Mouse (Mus musculus) embryo, embryonic 11 days (tissue): Measurements from ENCODE around the gene Sgsm1.

Experiments used
- DNase-seq: peaks from one replicate; pipeline ENCODE4 v3.0.0-alpha.2; 2015

Sgsm1 gene

DNA sequence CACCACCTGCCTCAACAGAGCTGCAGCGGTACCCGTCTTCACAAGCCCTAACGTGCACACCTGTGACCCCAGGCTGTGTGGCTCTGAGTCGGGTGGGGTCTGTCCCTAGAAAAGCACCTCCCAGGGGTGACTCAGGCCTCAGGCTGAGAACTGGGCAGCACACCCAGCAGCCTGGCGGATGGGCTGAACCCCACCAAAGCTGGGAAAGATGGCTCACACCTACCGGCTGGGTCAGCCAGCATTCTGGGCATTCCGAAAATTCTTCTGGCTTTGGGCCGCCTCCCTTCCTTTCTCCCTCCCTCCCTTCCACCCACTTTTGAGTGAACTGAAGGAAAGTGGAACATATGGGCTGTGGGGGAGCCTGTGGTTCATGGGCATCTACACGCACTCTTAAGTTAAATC, 95.0 kb downstream of the Sgsm1 start:
- DNase-seq: no peak

DNA sequence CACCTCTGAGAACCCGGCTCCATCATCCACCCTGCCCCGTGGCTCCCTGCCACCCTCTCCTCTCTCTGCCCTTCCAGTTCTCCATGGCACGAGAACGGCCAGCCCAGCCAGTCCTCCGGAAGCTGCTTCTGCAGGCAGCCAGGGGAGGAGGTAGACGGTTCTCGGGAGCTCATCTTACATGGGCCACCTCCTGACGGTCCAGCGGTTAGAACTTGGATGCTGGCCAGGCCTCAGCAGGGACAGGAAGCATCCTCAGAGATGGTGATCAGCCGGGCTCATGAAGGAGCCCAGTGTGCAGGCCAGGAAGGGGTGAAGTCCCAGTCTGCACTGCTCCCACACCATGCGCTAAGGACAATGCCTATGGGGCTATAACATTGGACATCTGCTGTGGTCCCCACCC, 96.1 kb downstream of the Sgsm1 start:
- DNase-seq: no peak

DNA sequence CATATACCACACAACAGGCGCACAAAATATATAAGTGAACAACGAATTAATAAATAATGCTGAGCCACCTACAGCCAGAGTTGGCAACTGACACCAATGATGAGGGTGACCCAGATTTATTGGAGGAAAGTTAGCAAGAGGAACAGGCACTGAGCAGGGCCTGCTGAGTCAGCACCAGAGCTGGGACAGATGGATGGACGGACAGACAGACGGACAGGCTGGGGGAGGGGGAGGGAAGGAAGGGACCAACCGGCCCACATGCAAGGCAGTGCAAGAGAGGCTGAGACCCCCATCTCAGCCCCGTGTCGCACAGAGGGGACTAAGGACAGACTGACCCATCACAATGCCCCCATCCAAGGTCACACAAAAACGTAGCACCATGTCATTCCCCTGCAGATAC, 96.5 kb downstream of the Sgsm1 start:
- no peak for DNase-seq

DNA sequence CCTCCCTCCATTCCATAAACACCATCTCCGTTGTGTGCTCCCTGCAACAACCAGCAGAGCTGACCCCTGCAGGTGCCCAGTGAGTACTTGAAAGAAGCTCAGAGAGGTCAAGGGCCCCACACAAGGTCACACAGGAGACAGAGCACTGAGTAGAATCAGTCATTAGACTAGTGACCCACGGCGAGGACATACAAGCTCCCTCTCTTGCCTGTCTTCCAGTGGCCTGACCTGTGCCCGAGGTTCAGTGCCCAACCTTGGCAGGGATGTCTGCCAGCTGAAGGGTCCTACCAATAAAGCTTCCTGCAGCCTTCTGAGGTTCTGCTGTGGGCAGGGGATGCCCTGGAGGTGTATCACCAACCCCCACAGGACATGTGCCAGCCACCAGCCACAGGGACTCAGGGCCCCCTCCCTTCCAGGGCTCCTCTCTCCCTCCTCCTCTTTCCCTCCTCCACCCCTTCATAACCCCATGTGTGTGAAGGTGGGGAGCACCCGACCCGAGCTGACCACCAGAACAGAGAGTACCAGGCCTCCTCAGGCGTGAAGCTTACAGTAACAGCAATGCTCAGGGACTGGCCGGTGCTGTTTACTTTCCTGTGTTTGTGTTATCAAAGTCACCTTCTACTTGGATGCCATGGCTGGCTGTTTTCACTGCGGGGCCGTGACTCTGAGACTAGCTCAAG, 98.3 kb downstream of the Sgsm1 start:
- no peak for DNase-seq

DNA sequence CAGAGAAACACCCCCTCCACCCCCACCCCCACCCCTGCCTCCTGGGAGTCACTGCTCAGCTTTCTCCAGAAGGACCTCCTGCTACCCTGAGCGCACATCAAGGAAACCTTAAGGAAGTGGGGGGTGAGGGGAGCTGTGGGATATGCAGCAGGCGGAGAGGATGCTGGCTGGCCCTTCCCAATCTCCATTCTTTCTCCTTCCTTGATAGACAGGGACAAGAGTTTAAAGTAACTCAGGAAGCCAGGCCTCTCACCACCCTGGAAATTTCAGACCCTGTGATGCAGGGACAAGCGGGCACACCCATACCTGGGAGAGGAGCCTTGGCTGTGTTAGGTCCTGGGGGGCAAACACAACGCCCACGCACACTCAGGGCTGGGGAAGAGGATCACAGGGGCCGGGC, 100.3 kb downstream of the Sgsm1 start:
- no peak for DNase-seq

DNA sequence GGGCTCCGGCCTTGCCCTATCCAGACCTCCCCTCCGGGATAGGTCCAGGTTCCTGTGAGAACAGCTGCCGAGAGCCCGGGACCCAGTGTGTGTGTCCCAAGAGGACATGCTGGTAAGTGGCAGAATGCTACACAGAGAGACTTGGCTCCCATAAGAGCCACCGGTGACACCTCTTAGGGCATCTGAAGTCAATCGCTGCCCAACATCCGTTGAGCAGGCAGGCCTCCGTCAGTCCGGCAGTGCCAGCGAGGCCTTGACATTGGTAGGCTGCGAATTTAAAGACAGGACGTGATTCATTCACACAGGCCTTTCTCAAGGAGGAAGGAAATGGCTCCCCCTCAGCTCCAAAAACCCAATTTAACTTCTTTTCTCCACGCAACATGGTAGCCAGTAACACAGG, 100.7 kb downstream of the Sgsm1 start:
- no peak for DNase-seq

DNA sequence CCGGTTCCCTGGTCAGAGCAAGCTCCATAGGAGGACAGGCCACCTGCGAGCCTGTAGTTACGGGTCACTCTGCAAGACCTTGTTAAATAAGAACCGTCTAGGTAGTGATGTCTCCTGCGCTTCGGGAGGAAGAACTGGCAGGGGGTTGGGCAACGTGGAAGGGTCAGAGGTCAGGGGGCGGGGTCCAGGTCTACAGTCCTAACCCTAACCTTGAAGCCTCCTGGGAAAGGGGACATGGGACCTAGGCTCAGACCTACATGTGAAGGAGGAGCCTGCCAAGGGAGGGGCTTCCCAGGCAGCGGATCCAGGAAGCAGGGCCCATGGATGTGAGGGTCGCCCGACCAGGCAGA, 101.2 kb downstream of the Sgsm1 start:
- no peak for DNase-seq

DNA sequence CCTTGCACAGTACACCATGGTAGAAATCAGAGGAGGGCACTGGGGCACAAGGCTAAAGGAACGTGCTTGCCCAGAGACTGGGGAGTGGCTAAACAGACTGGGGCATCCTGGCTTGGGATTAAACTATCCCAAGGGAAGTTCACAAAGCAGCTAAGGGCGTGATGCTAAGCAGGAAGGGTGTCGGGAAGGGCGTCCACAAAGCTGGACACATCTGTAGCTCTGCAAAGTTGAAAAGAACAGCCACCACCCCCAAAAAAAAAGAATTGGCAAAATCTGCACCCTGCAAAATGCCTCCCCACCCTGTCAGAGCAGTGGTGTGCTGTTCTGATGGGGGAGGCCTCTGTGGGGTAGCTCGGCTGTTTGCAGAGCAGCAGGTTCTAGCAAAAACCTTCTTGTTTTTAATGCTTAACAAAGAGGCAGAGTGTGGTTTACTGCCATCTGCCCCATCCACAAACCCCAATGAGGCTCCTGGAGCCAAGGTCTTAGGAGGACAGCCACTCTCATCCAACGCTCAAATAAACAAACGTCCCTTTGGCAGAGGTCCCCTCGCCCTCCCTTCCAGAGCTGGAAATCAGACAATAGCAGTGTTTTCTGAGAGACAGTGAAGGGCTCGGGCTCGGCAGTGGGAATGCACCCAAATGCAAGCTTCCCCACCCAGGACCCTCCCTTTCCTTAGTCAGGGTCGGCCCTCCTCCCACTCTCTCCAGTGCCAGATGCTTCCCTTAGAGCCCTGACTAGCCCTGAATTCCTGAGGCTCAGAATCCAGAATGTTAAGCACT, 101.8 kb downstream of the Sgsm1 start:
- DNase-seq: peak; percentile 23

DNA sequence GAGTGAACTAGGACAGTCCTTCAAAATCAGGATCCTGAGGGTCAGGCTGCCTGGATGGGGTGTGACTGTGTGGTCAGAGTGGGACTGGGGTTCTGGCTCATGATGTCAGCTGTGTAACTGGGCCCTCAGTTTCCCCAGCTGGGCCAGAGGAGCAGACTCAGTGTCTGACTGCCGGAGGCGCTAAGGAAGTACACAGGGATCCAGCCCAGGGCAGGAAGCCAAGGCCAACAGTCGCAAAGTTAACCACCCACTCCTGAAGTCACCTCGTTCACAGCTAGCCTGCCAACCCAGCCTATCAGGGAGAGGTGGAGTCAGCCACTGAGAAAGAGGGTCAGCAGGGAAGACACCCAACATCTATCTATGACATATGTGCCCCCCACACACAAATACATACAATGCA, 102.5 kb downstream of the Sgsm1 start:
- DNase-seq: no peak

DNA sequence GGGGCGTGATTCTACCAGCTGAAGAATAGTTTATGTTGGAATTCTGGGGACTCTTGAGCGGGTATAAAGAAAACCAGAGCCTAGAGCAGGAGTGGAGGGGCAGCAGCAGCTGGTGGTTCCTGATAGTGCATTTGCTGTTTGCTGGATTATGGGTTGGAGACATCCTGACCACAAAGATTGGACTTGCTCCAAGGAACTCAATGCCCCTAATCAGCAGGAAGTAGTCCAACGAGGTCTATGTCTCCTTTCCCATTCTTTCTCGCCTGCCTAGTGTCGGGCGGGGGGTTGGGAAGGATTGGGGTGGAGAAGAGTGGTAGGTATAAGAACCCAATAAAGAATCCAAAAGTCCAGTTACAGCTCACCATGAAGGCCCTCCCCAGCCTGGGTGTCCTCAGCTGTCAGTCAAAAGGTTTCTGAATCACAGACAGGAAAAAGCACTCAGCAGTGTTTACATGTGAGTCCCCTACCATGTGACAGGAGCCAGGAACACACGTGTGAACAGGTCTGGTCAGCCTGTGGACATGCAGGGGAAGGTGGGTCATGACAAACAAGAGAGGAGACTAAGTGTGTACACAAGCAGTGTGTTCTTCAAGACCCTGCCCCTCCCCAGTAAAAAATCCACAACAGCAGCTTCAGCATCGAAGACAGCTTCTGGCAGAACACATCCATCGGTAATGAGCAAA, 103.8 kb downstream of the Sgsm1 start:
- no peak for DNase-seq

DNA sequence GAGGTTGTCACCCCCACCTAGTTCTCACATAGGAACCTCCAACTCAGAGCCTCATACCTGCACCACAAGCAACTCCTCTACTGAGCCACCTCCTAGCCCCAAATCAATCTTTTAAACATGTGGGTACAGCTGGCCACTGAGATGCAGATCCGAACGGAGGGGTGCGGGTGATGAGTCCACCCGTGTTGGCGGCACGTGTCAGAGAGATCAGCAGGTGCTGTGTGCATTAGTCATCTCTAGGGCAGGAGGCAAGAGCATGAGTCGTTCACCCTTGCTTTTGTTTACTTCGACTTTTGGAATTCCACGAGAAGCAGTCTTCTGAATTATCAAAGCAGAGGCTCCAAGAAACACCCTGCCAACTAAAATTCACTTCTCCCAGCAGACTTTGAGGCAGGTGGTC, 106.4 kb downstream of the Sgsm1 start:
- DNase-seq: no peak

DNA sequence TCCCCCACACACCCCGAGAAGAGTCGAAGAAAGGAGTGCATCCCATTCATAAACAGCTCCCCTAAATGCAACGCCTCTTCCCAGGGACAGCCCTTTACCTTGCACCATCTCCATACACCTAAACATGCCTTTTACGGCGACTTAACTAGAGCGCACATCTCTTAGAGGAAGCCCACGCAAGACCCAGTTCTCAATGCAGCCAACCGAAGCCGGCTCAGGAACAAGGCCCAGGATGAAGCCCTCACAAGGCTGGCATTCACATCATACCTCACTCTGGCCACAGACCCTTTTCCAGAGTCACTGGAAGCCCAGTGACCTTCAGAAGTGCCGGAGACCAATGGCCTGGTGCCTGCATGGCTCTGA, 110.8 kb downstream of the Sgsm1 start:
- no peak for DNase-seq

DNA sequence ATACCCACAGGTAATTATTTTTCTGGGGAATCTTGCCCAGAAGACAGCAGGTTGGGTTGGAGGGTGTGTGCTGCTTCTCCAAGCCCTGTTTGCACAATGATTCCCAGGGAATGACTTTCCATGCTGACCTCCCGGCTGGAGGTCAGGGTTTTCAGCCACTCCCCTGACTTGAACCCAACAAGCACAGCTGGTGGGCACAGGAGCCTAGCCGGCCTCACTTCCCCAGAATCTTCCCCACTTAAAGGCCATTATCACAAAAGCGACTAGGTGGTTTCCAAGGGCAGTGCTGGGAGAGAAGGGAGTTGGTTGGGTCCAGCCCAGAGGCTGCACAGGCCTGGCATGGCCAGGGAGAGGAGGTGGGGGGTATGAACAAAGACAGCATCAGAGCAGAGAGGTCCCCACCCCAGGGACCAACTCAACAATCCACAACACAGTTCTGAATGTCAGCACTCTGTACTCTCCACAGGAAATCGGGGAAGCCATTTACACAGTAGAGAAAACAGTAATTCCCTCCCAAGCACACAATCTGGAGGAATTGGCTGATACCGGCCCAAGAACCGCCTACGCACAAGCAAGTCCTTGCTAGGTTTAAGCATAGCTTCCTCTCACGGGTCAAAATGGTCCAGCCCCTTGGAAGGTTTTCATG, 111.3 kb downstream of the Sgsm1 start:
- no peak for DNase-seq

DNA sequence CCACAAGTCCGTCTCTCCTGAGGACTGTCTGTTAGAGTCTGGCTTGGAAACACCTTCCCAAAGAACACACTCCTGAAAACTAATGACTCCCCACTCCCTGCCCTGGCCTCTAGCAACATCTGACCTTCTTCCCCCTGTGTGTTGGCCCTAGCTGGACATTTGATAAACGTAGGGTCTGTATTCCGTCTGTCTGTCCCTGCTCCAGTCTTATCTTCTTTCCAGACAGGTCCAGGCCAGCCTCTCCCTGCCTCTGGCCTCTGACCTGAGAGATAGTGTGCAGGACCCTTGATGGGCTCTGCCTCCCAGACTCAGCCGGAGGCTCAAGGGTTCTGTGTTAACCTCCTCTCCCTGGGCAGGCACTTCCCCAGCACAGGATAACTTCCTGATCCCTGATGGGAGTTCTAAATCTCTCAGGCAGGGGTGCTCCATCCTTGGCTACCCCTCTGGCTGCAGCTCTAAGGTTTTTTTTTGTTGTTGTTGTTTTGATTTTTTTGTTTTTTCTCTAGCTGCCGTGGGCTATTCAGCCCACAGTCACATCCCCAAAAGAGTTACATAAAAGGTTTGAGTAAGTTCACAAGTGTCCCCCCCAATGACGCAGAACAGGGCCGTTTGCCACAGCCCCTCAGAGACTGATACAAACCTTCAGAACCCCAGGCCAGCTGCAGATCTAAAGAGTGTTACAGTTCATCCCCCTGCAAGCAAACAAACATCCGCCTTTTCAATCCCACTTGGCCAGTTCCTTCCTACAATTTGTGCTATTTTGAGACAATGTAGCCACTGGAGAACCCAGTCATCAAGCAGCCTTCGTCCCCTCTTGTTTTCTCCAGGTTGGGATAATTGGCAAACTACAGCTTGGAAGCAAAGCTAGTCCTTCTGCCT, 113.4 kb downstream of the Sgsm1 start:
- DNase-seq: no peak

DNA sequence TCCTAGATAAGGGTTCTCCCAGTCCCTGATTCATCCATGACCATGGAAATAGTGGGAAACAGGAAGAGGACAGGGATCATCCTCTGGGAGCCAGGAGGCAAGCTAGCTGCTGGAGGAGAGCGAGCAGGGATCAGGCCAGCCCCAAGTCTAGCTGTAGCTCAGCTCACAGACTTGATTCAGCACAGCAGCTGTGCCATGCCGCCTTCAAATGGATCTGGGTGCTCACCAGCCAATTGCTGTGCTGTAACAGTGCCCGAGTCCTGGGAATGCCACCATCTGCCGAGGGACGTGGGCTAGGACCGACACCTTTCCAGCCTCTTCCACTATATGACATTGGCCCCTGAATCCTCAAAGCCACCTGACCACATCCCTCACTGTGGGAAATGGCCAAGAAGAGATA, 114.7 kb downstream of the Sgsm1 start:
- no peak for DNase-seq

DNA sequence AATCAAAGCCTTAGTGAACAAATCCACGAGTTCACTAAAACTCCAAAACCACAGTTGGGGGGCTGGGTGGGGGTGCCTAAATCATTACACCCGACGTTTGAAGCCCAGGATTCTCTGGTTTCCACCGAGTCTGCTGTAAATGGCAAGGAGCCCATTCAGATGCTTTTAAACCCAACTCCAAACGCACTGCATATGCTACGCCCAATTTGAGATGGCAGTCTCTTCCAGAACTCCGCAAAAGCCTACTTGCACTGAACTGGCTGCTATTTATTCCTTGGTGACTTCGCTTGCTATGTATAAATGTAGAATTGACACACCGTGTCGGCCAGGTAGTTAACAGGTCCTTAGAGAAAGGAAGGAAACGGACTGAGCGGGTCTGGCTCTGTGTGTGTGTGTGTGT, 115.1 kb downstream of the Sgsm1 start:
- DNase-seq: no peak

DNA sequence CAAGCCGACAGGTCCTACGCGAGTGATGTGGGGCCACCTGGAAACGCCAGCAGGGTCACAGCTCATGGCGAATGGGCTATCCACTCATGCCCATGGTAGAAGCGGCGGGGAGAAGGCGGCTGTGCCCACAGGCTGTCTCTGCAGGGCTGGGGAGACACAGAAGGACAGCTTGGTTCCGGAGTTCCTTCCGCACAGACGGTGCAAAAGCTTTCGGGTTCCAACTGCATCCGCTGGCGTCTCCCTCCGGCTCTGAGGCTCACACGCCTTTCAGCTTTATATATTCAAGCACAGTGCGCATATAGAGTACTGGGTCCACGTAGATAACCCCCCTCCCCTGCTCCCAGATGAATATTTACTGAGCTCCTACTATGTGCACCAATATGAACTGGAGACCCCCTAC, 116.8 kb downstream of the Sgsm1 start:
- no peak for DNase-seq
